Mouse (Mus musculus) limb, embryonic 15.5 days (tissue): ENCODE results near the gene Slc34a3. TPM values are rescaled to one million over a fixed set of nuclear protein-coding genes. Genes with fewer than 3 reads are reported as not detected.
A peak's percentile ranks its signal among the peaks of the same experiment; 100 is the strongest.

ENCODE experiments used
- ATAC-seq: fragments of 200-750 bp; cut with Nextera tagmentation; 2 replicates; pipeline ENCODE4 v1.8.0; 2017; ENCODE audit warnings: low read depth, moderate TSS enrichment; ENCODE audit not compliant: insufficient number of reproducible peaks, low FRiP score, low TSS enrichment
- H3K27ac ChIP-seq: fragments of 300-500 bp; sonication (generic); 2 replicates; pipeline ENCODE4 v1.5.1; 2015; ENCODE audit warnings: moderate library complexity, mild to moderate bottlenecking, inconsistent platforms
- H3K27me3 ChIP-seq: fragments of 300-500 bp; sonication (generic); 2 replicates; pipeline ENCODE4 v1.6.1; 2015; ENCODE audit warnings: inconsistent platforms
- H3K36me3 ChIP-seq: fragments of 300-500 bp; sonication (generic); 2 replicates; pipeline ENCODE4 v1.6.1; 2015; ENCODE audit warnings: inconsistent platforms
- H3K4me1 ChIP-seq: fragments of 300-500 bp; sonication (generic); 2 replicates; pipeline ENCODE4 v1.6.1; 2015; ENCODE audit warnings: inconsistent platforms
- H3K4me2 ChIP-seq: fragments of 300-500 bp; sonication (generic); 2 replicates; pipeline ENCODE4 v1.6.1; 2015; ENCODE audit warnings: mild to moderate bottlenecking, inconsistent platforms
- H3K4me3 ChIP-seq: fragments of 300-500 bp; sonication (generic); 2 replicates; pipeline ENCODE4 v1.5.1; 2015; ENCODE audit warnings: mild to moderate bottlenecking, inconsistent platforms
- H3K9ac ChIP-seq: fragments of 300-500 bp; sonication (generic); 2 replicates; pipeline ENCODE4 v1.6.1; 2015; ENCODE audit warnings: inconsistent platforms
- H3K9me3 ChIP-seq: fragments of 300-500 bp; sonication (generic); 2 replicates; pipeline ENCODE4 v1.6.1; 2016; ENCODE audit warnings: inconsistent platforms
- WGBS: fragments of 180-500 bp; shearing (Covaris S2); methylation state at CpG from one replicate; pipeline ENCODE4 v1.1.7; 2015; 5-methylcytosine and 5-hydroxymethylcytosine counted together
- polyA plus RNA-seq: library from polyadenylated mRNA; unstranded; fragments of >200 nt; fragmentation: Nextera tagmentation; extraction: Ambion mirVana; gene quantifications from 2 replicates; pipeline ENCODE4 v1.2.1, GENCODE M21; 2015

The Slc34a3 gene
- polyA plus RNA-seq, 1 experiment from 2014 or later = not detected

DNA sequence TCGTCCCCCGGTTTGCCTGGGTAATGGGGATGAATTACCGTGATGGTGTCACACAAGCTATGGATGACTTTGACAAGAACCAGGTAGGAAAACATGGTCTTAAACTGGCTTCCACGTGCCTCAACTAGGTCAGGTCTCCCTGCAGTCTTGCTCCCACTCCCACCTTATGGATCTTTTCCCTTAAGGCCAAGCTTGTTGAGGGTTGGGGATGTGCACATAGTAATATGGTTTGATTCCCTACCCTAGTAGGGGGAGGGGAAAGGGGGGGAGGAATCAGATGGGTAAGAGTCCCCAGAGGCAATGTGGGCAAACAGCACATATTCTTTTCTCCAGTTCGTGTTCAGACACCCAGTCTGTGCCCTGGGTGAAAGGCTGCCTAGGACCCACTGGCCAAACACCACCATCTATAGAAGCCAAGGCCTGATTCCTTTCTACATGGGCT lies 12.8 kb downstream of the Slc34a3 start:
- H3K27me3 ChIP-seq = no peaks in the 10 kb centered on the region
- no peak overlapping the region for H3K27ac ChIP-seq
- no peak for ATAC-seq
- no peak overlapping the region for H3K9ac ChIP-seq
- no peak overlapping the region for H3K4me3 ChIP-seq
- H3K9me3 ChIP-seq = no peaks in the 10 kb centered on the region
- no peak overlapping the region for H3K4me2 ChIP-seq
- WGBS = 70% methylated on average over 5 of the region's 5 CpGs
- H3K36me3 ChIP-seq = peaks cover 11% of the 10 kb centered on the region
- peaks cover 16% of the 10 kb centered on the region for H3K4me1 ChIP-seq

DNA sequence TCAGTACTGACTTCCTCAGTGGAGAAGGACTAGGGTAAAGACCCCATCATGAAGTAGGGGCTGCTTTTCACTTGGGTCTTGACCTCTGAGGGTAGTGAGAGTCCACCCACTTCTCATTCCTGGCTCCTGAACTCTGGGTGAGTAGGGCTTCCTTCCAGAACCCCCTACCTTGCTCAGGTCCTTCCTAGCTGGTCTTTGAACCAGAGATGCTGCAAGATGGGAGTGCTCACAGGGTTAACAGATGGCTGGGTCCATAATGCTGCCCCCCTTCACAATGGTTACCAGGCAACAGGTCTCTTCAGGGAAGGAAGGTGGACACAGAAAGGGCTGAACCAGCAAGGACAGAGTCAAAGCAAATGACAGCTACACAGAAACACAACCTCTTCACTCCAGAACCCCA lies 15.7 kb downstream of the Slc34a3 start, which contains the start of gene Fam166a:
Gene Fam166a, plus strand, starts transcription at position 301 of the 400 bp plus-strand sequence.
- H3K9me3 ChIP-seq = no peaks in the 10 kb centered on the region
- no peak within 1 kb of the TSS for H3K4me2 ChIP-seq
- ATAC-seq = no peak
- H3K4me1 ChIP-seq = peaks cover 3% of the 10 kb centered on the region
- H3K9ac ChIP-seq = no peak within 1 kb of the TSS
- H3K27me3 ChIP-seq = 0 out of 2 replicates have a peak, but pooled peaks cover 4% of the 10 kb centered on the region
- peaks cover 11% of the 10 kb centered on the region for H3K36me3 ChIP-seq
- H3K4me3 ChIP-seq = no peak within 1 kb of the TSS
- H3K27ac ChIP-seq = no peak within 1 kb of the TSS

DNA sequence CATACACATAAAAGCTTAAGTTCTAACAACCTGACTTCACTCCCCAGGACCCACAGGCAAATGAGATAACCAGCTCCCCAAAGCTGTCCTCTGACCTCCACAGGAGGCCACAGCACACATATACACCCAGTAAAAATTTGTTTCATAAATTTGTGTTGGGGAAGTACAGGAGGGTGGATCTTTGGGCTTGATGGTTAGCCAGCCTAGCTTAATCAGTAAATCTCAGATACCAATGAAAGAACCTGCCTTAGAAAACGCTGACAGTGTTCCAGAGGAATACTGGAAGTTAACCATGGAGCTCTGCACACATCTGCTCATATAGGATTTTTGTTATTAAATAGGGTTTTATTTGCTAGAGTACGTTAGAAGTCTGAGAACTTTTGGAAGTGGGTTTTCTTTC lies 16.5 kb downstream of the Slc34a3 start:
- Histone ChIP-seq H3K9ac (no peak overlapping the region), H3K4me2 (no peak overlapping the region), H3K36me3 (peaks cover 11% of the 10 kb centered on the region), H3K4me1 (no peaks in the 10 kb centered on the region), H3K4me3 (no peak overlapping the region), H3K27me3 (0 out of 2 replicates have a peak, but pooled peaks cover 4% of the 10 kb centered on the region), H3K9me3 (no peaks in the 10 kb centered on the region), H3K27ac (no peak overlapping the region)
- WGBS = 59% methylated on average over 2 of the region's 2 CpGs
- ATAC-seq = no peak

DNA sequence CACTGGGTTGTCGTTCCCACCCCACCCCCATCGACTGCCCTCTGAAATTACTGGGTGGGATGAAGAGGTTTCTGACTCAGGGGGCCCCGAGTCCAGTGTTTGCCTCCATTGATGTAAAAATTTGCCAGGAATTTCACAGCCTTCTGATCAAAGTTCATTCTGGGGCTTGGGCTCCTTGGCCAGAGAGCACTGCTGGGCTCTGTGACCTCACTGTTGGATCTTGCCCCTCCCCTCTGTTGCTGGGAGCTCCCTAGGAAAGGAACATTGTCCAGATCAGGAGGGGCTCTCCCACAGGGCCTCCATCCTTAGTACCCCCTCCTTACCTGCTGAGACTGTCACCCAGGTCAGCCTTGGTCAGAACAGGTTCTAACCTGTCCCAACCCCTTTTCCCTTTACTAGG lies 19.7 kb downstream of the Slc34a3 start, which contains the start of gene Stpg3:
Gene Stpg3, minus strand, starts transcription at position 194 of the 400 bp plus-strand sequence.
- no peak for ATAC-seq
- 0 out of 2 replicates have a peak, but pooled peaks cover 4% of the 10 kb centered on the region for H3K27me3 ChIP-seq
- WGBS = 65% methylated on average over 3 of the region's 3 CpGs
- H3K4me3 ChIP-seq = no peak within 1 kb of the TSS
- H3K36me3 ChIP-seq = peaks cover 4% of the 10 kb centered on the region; the same call in 1 of the 2 replicates
- no peaks in the 10 kb centered on the region for H3K9me3 ChIP-seq
- peaks cover 15% of the 10 kb centered on the region for H3K4me1 ChIP-seq
- no peak within 1 kb of the TSS for H3K27ac ChIP-seq
- no peak within 1 kb of the TSS for H3K9ac ChIP-seq
- H3K4me2 ChIP-seq = no peak within 1 kb of the TSS

DNA sequence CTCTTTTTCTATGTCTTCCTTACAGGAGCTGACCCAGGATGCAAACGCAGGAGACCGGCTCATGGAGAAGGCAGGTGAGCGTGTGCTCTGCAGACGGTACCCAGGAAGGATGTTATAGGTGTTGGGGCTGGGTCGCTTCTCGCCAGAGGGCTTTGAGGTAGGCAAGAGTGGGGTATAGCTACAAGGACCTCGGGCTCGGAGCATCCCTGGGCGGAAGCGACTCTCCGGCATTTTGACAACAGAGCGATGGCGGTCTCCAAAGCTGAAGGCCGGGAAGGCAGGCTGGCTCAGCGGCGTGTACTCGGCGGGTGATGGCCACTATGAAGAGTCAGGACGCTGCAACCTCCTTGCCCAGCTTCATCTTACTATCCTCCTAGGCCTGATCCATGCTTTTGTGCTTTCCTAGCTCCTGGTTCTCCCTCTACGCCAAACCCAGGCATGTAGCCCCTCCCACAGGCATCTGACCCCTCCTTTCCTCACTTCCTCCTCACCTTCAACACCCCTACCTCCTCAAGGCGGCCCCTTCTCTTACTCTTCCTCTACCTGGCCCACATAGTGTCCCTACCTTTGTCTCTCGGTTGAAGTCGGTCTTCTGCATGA lies 20.8 kb downstream of the Slc34a3 start:
- no peak for ATAC-seq
- 63% methylated on average over 23 of the region's 23 CpGs for WGBS
- H3K9ac ChIP-seq = no peak overlapping the region

DNA sequence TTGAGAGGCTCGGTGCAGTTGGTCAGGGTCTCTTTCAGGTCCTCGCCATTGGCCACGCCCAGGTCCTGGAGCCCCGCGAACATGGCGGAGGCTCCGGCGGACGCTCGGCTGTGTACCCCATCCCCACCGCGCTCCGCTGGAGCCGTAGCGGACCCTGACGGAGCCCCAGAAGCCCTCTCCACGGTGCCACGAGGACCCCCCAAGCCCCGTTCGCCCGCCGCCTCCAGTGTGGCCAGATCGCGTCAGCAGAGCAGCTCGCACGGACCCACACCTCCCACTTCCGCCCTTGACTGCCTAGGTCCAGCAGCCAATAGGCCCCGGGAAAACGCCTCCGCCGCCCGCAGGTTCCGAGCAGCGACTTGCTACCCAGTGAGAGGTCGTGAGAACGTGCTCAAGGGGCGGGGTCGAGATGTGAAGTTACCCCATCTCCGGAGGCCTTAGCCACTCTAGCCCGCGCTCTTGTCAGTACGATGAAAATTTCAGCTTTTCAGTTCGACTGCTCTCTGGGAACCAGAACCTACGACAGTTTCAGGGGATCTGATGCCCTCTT lies 23.0 kb downstream of the Slc34a3 start, which contains the start of gene Nelfb:
Gene Nelfb, minus strand, starts transcription at position 369 of the 550 bp plus-strand sequence.
- peak within 1 kb of the TSS; percentile 86 for H3K4me3 ChIP-seq
- H3K27ac ChIP-seq = peak within 1 kb of the TSS; percentile 93
- H3K4me1 ChIP-seq = peaks cover 19% of the 10 kb centered on the region
- peak; percentile 86 for ATAC-seq
- H3K9ac ChIP-seq = peak within 1 kb of the TSS; percentile 80
- H3K4me2 ChIP-seq = peak within 1 kb of the TSS; percentile 59
- under 1% methylated on average over 44 of the region's 44 CpGs for WGBS
- peaks cover 28% of the 10 kb centered on the region for H3K36me3 ChIP-seq
- H3K9me3 ChIP-seq = no peaks in the 10 kb centered on the region
- 0 out of 2 replicates have a peak, but pooled peaks cover 4% of the 10 kb centered on the region for H3K27me3 ChIP-seq

More for the DNA sequence above, 20.8 kb downstream of the Slc34a3 start:
- H3K9me3 ChIP-seq = no peaks in the 10 kb centered on the region
- no peak overlapping the region for H3K4me3 ChIP-seq
- peaks cover 8% of the 10 kb centered on the region for H3K36me3 ChIP-seq
- no peak overlapping the region for H3K27ac ChIP-seq
- 0 out of 2 replicates have a peak, but pooled peaks cover 4% of the 10 kb centered on the region for H3K27me3 ChIP-seq
- peaks cover 19% of the 10 kb centered on the region for H3K4me1 ChIP-seq
- H3K4me2 ChIP-seq = no peak overlapping the region

DNA sequence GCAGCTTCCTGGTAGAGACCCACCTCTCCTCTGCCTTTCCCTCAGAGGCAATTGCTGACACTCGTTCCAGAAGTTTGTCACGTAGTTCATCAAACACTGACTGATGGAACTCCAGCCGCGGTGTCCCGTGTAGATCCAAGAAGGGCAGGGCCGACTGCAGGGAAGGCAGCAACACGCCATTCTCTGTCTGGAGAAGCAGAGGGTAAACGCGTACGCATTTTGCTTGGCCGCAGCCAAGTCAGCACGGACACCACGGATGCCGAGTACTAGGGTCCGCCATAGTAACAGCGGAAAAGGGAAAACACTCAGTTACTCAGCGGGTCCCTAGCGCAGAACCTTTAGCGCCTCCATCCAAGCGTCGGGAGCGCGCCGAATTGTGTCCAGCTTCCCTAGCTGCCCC lies 23.5 kb downstream of the Slc34a3 start:
- Histone ChIP-seq H3K9ac (peak overlapping the region; percentile 80), H3K27ac (peak overlapping the region; percentile 93), H3K27me3 (0 out of 2 replicates have a peak, but pooled peaks cover 4% of the 10 kb centered on the region), H3K4me3 (peak overlapping the region; percentile 86), H3K4me1 (peaks cover 19% of the 10 kb centered on the region), H3K4me2 (peak overlapping the region; percentile 59), H3K9me3 (no peaks in the 10 kb centered on the region), H3K36me3 (peaks cover 33% of the 10 kb centered on the region)
- WGBS = under 1% methylated on average over 24 of the region's 24 CpGs
- ATAC-seq = no peak

DNA sequence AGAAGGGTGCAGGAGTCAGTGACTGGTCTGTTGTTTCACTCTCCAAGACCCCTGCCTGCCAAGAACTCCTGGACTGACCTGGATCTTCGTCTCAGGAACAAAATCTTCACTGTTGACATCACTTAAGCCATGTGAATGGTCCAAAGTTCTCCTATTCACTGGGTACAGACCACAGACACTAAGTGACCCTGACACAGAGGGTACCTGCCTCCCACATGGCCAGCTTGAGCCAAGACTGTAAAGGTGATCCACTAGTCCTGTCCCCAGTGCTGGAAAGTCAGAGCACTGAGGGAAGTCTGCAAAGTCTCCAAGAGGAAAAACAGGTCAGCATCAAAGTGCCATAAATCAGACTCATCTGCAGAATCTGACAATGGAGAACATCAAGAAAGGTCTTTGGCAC lies 26.6 kb downstream of the Slc34a3 start:
- Histone ChIP-seq H3K27ac (no peak overlapping the region), H3K27me3 (no peaks in the 10 kb centered on the region), H3K9ac (no peak overlapping the region), H3K4me2 (no peak overlapping the region), H3K4me3 (no peak overlapping the region), H3K36me3 (peaks cover 64% of the 10 kb centered on the region), H3K4me1 (peaks cover 19% of the 10 kb centered on the region), H3K9me3 (no peaks in the 10 kb centered on the region)
- no peak for ATAC-seq
- WGBS = 90% methylated on average over 1 of the region's 1 CpGs

DNA sequence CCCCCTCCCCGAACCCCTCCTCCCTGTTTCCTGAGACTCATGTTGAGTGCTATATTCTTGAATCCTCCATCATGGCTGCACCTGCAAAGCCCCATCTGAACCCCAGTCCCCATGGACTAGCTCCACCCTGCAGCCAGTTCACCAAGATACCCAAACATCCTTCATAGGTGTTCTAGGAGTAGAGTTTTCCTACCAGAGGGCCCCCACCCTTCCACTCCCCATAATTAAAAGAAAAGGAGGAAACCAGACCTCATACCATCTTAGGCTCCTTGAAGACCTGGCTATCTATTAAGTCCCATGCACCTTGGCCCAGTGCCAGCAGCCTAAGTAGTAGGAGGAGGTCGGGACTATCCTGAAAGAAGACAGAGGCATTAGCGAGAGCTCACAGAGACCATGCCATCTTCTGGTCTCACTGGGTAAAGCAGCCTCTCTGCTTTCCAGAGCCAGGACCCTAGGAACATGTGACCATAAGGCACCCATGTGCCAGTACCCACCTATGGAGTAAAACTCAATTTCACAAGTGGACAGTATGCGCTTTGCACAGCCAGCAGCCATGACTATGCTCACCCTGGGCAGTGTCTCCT lies 30.4 kb downstream of the Slc34a3 start:
- Histone ChIP-seq H3K27ac (no peak overlapping the region), H3K4me3 (no peak overlapping the region), H3K4me1 (no peaks in the 10 kb centered on the region), H3K9ac (no peak overlapping the region), H3K9me3 (no peaks in the 10 kb centered on the region), H3K36me3 (peaks cover 98% of the 10 kb centered on the region), H3K27me3 (no peaks in the 10 kb centered on the region), H3K4me2 (no peak overlapping the region)
- ATAC-seq = no peak
- 76% methylated on average over 4 of the region's 4 CpGs for WGBS

DNA sequence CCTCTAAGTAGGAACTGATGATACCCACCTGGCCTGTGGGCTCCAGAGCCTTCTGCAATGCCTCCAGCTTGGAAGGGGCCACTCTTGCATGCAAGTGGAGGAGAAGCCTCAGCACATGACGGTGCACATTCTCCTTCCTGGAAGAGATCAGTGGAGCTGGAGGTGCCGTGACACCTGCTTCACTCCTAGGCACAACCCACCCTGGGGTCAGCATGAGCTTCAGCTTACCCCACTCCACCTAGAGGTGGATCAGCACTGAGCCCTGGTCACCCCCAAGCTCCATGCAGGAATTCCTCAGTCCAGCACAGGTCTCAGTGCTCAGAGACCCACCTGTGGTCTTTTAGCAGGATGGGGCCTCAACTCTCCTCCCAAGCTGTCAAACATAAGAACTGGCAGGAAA lies 33.5 kb downstream of the Slc34a3 start:
- Histone ChIP-seq H3K4me1 (peaks cover 14% of the 10 kb centered on the region; the same call in 1 of the 2 replicates), H3K27me3 (peaks cover 12% of the 10 kb centered on the region), H3K27ac (no peak overlapping the region), H3K9ac (no peak overlapping the region), H3K4me2 (no peak overlapping the region), H3K4me3 (no peak overlapping the region), H3K36me3 (peaks cover 75% of the 10 kb centered on the region), H3K9me3 (no peaks in the 10 kb centered on the region)
- 85% methylated on average over 2 of the region's 2 CpGs for WGBS
- no peak for ATAC-seq

DNA sequence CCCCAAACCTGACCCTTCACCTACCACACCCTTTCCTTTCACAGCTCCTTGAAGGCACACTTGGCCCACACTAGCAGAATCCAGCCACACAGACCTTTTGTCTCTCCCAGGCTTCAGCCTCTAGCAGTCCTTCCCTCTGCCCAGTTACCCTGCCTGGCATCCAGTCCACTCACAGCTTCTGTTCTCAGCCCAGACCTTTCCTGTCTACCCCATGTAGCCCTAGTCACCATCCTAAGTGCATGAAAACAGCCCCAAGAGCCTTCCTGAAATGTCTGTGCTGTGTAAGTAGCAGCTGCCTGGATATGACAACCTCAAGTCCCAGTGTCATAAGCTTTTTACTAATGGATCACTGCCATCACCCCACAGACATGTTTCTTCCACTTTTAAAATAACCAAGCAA lies 36.2 kb downstream of the Slc34a3 start:
- H3K9me3 ChIP-seq = no peaks in the 10 kb centered on the region
- no peak for ATAC-seq
- peaks cover 48% of the 10 kb centered on the region for H3K36me3 ChIP-seq

DNA sequence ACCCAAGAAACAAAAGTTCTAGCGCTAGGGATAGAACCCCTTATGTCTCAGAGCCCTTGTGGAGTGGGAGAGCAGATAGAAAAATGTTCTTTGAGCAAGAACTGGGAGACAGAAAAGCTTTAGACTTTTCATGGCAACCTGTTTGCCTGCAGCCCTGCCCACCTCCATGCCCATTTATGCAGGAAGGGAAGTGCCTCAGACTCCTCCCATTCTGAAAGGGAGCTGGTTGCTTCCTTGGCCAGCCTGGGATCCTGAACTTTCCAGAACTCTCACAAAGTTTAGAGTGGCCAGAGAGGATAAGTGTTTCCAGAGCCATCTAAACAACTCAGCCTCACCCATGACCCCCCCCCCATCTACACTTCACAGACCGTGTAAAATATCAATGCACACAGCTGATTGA lies 37.0 kb downstream of the Slc34a3 start:
- peak overlapping the region; percentile 71; the same call in 1 of the 2 replicates for H3K27ac ChIP-seq
- 36% methylated on average over 2 of the region's 2 CpGs for WGBS
- peaks cover 35% of the 10 kb centered on the region for H3K4me1 ChIP-seq
- H3K9ac ChIP-seq = no peak overlapping the region
- H3K27me3 ChIP-seq = peaks cover 29% of the 10 kb centered on the region
- no peak overlapping the region; the same call in 1 of the 2 replicates for H3K4me3 ChIP-seq
- ATAC-seq = no peak
- H3K9me3 ChIP-seq = no peaks in the 10 kb centered on the region
- peaks cover 40% of the 10 kb centered on the region for H3K36me3 ChIP-seq
- H3K4me2 ChIP-seq = peak overlapping the region; percentile 41; the same call in 1 of the 2 replicates

More for the DNA sequence above, 36.2 kb downstream of the Slc34a3 start:
- peaks cover 29% of the 10 kb centered on the region for H3K27me3 ChIP-seq
- H3K4me1 ChIP-seq = peaks cover 35% of the 10 kb centered on the region
- H3K9ac ChIP-seq = no peak overlapping the region
- H3K27ac ChIP-seq = no peak overlapping the region; the same call in 1 of the 2 replicates
- no peak overlapping the region for H3K4me2 ChIP-seq
- H3K4me3 ChIP-seq = no peak overlapping the region
